Mouse (Mus musculus): ENCODE data around the gene Met.

Gene Met

DNA sequence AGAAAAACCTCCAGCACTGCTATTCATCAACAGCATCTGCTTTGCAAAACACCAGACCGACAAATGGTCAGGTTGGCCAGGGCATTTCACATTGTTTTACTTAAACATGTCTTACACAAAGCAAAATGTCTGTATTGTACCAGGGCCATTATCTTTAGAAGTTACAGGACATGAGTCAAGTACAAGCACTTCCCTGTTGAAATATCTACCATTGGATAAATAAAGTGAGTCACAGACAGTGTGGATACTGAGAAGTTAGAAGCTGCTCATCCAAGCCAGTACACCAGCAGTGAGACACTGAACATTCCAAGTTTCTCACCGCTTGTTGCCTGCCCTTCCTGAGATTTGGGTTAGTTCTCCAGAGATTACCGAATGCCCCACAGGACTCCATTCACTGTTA is 86.0 kb downstream of the Met start:
- DNase-seq (ENCODE audit: low spot score), result no peak

- DNase-seq (ENCODE audit: low spot score), result no peak
Observed at GRCm38 (mm10) chr6:17554263-17554662, 90.7 kb downstream of the Met start.

GRCm38 (mm10) chr6:17554757-17555156 is 91.2 kb downstream of the Met start:
- peak; percentile 38 for DNase-seq (ENCODE audit: low spot score)

DNA sequence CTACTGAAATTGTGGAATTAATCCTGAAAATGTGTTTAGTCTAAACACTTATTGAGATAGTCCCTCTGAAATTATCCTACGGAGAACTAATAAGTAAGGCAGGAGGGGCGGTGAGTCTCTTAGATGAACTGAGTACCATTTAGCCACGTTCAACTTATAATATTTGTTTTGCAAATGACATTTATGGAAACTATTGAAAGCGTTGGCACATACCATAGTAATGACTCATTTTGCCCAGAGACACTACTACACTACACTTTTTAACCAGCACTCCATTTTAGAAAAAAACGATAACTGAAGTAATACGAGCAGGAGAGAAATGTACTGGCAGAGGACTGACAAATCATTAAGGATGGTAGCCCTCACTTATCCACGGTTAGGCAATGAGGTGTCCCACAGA is 92.1 kb downstream of the Met start:
- DNase-seq (ENCODE audit: low spot score), result no peak

DNA sequence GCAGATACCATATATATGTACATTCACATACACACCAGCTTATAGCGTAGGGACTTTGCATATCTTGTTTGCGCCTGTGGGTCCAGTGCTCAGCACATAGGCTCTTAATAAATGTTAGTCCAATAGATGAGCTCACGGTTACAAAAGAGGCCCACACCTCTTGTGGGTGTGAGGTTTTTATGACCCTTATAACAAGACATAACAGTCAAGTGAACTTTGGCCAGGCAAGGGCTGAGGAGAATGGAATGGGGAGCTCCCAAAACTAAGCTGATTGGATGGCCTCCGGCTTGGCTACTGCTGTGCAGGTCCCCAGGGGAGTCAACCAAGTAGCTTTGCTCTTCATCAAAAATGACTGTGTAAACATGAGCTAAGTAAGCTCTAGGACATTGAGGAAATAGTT is 96.1 kb downstream of the Met start:
- peak; percentile 90 for DNase-seq (ENCODE audit: low spot score)

GRCm38 (mm10) chr6:17561347-17561746 is 97.7 kb downstream of the Met start:
- no peak for DNase-seq (ENCODE audit: low spot score)

DNA sequence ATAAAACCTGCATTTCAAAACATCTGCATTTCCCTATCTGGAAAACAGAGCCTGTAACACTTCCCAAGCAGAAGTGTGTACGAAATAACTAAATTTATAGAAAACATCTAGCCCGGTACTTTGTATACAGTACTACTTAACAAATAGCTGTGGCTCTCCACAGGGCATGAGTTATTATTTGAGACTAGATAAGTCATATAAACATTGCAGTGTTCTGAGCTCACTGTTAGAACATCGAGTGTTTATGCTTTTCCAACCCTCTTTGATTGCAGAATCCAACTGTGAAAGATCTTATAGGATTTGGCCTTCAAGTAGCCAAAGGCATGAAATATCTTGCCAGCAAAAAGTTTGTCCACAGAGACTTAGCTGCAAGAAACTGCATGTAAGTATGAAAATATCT is 98.3 kb downstream of the Met start:
- DNase-seq (ENCODE audit: low spot score), result peak; percentile 22

DNA sequence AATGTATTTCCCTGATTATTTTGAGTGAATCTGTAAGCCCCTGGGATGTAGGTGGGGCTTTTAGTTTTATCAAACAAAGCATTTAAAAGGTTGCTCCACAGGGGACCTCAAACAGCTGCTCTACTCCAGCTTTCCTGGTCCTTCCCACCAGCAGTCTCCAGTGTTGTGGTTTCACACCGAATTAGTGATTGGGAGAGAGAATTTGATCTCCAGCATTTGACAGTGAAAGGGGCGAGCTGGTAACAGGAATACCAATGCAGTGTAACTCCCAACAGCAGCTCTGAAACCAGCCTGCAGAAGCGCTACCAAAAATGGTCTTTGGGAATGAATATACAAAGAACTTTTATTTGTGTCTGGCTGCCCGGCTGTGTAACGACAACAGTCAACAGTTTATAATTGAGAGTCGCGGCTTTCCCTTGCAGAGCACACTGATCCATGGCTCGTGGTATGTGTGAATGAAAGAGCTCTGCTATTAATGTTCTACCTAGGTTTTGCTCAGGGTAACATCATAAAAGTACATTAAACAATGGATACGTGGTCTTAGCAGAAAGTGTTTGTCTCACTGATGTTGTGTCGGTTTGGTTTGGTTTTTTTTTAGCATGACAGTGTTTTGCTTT is 99.0 kb downstream of the Met start:
- no peak for DNase-seq (ENCODE audit: low spot score)

DNA sequence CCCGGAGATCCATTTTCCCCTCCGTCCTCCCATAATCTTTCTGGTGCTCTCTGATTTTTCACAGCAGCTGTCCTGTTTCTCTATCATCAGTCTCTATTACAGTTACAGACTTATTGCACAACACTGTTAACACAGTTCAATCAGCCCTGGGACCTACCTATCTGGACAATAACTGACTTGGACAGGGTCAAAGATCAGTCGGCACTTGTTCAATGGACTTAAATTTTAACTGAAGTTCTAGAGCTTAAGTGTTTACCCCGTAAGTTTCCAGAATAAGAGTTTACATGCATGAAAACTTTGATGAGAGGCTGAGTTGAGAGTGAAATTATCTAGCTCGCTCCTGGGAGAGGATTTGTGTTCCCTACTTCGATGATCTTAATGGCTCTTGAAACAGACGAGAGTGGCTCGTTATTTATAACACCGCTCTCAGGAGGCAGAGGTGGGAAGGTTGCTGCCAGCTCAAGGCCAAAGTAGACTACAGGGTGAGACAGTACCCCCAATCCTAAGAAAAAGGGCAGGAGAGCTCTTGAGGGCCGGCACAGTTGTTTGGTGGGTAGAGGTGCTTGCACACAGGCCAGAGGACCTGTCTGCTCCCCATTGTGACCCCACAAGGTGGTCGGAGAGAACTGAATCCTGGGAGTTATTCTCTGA is 105.2 kb downstream of the Met start:
- DNase-seq (ENCODE audit: low spot score), result no peak

DNA sequence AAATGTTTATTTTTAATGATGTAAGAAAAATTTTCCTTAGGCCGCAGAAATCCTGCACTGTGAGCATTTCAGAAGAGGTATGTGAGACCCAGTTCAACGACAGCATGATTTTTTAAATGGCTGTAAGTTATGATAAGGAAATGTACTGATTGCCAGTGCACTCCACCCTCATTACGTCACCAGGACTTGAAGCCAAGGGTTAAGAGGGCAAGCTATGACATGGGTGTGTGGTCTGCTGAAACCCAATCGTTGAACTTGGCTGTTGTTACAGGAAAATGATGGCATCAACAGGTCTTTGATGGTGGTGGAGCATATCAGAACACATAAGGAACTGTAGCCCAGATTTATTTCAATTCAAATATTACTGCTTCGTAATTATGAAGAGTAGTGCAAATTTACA is 109.6 kb downstream of the Met start:
- DNase-seq (ENCODE audit: low spot score), result peak; percentile 58

GRCm38 (mm10) chr6:17573732-17574131 is 110.1 kb downstream of the Met start:
- no peak for DNase-seq (ENCODE audit: low spot score)

DNA sequence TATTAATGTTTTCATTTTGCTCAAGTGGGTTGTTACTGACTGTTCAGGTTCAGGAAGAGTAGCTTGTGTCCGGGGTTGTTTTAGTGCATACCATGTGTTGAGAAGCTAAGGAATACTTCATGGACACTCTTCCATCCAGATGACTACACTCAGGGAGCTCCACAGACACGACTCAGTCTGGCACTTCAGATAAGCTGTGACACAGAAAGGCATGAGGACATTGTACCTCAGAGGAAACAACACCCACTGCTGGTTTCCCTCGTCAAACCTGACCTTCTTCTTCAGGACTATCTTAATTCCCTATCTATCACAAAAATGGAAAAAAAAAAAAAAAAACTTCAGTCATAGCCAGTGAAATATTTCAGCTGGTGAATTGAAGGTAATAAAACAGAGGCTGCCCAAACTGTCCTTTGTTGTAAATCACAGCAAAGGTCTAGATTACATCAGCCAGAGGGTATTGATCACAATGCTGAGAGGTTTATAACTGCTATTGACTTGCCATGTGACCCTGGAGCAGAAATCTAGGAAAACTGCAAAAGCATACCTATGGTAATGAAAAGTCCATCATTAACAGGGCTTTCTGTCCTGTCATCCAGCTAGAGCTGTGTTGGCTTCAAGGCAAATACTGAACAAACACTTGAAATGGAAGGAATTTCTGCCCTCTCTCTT is 114.6 kb downstream of the Met start:
- no peak for DNase-seq (ENCODE audit: low spot score)

- DNase-seq (ENCODE audit: low spot score), result no peak
Observed at GRCm38 (mm10) chr6:17580349-17580748, 116.7 kb downstream of the Met start.

- DNase-seq (ENCODE audit: low spot score), result peak; percentile 62
Observed at GRCm38 (mm10) chr6:17583982-17584381, 120.4 kb downstream of the Met start.

DNA sequence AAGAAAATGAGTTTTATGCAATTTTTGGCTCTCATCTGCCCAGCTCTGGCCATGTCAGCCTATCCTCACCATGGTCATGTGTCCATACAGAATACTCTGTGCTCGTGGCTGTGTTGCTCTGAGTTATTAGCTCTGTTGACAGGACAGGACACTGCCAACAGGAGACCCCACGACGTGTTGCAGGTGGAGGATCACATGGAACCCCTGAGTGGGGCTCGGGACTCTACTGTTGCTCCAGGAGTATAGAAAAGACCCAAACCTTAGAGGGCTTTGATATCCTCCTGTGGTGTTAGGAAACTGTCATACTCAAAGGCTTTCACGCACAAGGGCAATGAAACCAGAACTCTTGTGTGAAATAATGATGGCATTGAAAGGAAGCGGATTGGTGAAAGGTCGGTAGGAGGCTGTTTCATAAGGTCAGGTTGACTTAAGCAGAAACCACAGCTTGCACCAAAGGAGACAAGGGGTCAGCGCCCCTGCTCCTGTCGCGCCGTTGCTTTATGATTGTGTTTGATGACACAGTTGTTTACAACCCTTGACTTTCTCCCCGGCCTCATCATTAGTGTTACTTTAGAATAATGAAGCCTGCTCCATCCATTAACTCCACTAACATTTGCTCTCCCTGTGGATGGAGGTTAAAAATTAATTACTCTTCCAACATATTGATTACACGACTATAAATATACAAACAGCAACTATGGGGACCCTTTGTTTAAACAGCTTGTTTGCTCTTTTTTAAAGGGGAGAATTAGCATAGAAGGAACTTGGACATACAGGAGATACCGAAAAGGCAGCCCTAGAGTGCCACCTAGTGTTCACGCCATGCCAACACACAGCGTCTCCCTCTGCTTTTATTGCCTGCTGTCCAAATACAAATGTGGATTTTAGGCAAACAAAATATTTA is 125.7 kb downstream of the Met start:
- DNase-seq (ENCODE audit: low spot score), result peak; percentile 91

- DNase-seq (ENCODE audit: low spot score), result no peak
Observed at GRCm38 (mm10) chr6:17589953-17590627, 126.5 kb downstream of the Met start.

DNA sequence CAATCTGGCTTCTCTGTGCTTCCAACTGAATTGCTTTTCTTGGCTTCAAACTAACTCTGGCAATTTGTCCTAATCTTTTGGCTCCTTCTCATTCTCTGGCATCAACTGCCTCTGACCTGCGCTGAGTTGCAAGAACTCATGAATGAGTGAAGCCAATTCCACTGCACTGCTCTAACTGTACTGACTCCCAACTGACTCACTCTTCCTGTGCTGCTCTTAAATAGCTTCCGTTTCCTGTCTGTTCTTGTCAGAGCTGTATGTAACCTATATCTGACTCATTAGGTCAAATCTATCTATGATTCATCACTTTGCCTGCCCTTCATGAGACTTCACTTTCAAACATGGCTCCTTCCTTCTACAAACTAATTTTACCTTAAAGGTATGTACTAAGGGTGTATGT is 130.4 kb downstream of the Met start:
- DNase-seq (ENCODE audit: low spot score), result peak; percentile 46

DNA sequence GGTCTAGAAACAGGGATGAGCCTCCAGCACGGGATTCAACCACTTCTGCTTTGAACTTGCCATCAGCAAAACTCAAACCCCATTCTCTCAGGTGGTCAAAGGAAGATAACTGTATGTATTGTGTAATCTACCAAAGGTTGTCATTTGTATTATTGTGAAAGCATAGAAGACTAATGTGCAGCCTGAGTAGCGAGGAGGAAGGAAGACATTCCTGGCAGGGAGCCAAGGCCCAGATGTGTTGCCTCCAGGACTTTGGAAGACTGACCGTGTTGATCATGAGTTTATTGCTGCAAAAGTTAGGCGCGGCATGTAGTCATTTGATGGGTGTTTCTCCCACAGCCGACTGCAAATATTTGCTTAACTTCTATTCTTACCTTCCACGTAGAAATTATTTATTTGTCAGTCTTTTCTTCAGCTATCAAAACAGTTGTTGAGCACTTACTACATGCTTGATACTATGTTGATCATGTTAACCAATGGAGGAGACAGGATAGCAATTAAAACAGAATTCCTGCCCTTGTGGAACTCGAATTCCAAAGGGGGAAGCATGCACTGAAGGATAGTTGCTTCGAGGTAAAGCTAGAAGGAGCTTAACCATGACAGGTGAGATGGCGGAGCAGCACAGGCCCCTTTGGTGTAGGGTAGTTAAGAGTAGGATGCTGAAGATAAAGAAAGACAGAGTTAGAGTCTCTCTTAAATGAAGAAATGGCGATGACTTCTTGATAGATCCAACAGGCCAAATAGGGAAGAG is 132.3 kb downstream of the Met start:
- peak; percentile 36 for DNase-seq (ENCODE audit: low spot score)

GRCm38 (mm10) chr6:17599373-17599772 is 135.8 kb downstream of the Met start:
- no peak for DNase-seq (ENCODE audit: low spot score)

DNA sequence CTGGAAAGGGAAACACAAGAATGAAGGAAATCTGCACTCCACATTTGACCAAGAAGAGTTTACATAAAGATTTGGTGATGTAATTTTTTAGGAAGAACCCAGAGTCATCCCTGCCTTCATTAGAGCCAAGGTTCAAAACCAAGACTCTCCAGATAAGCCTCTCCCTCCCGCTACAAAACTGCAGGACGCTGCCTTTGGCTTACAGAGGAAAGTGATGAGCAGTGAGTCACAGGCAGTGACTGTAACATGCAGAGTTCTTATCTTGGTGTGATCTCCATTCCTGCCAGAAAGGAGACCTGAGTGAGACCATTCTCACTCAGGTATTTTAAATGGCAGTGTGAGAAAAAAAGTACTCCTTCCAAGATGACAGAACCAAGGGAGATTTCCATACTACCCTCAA is 137.9 kb downstream of the Met start:
- no peak for DNase-seq (ENCODE audit: low spot score)

GRCm38 (mm10) chr6:17606915-17607314 is 143.3 kb downstream of the Met start:
- DNase-seq (ENCODE audit: low spot score), result no peak
